Mouse (Mus musculus) spleen, postnatal 36 days (tissue): ENCODE measurements around the gene Mbnl1.
A peak's percentile ranks its signal among the peaks of the same experiment; 100 is the strongest.

Experiments
- DNase-seq, 2 experiments: peaks; one replicate each; pipeline ENCODE4 v3.0.0; 2022; ENCODE audit warnings: low spot score in 2 of 2, mixed read lengths in 1 of 2

Gene Mbnl1

GRCm38 (mm10) chr3:60608952-60609403, 136.3 kb downstream of the Mbnl1 start:
- DNase-seq: peak in 1 of 2 experiments; percentile 24

GRCm38 (mm10) chr3:60611839-60612238, 139.2 kb downstream of the Mbnl1 start:
- peak; percentile 33 to 59 for DNase-seq

GRCm38 (mm10) chr3:60613121-60613520, 140.5 kb downstream of the Mbnl1 start:
- no peak for DNase-seq

GRCm38 (mm10) chr3:60614516-60614915, 141.9 kb downstream of the Mbnl1 start:
- DNase-seq: no peak

- no peak for DNase-seq
Measured at GRCm38 (mm10) chr3:60615057-60615606, 142.5 kb downstream of the Mbnl1 start.

- DNase-seq: no peak
Measured at GRCm38 (mm10) chr3:60615615-60616014, 143.0 kb downstream of the Mbnl1 start.

- no peak for DNase-seq
Measured at GRCm38 (mm10) chr3:60616147-60616546, 143.5 kb downstream of the Mbnl1 start.

GRCm38 (mm10) chr3:60617643-60618042, 145.0 kb downstream of the Mbnl1 start:
- DNase-seq: no peak

- DNase-seq: no peak
Measured at GRCm38 (mm10) chr3:60620236-60620635, 147.6 kb downstream of the Mbnl1 start.

GRCm38 (mm10) chr3:60631183-60631582, 158.6 kb downstream of the Mbnl1 start:
- DNase-seq: no peak

GRCm38 (mm10) chr3:60631754-60632153, 159.1 kb downstream of the Mbnl1 start:
- DNase-seq: no peak

- DNase-seq: no peak
Measured at GRCm38 (mm10) chr3:60632796-60633466, 160.3 kb downstream of the Mbnl1 start.

- DNase-seq: no peak
Measured at GRCm38 (mm10) chr3:60638530-60638929, 165.9 kb downstream of the Mbnl1 start.

GRCm38 (mm10) chr3:60639135-60639534, 166.5 kb downstream of the Mbnl1 start:
- no peak for DNase-seq

- DNase-seq: no peak
Measured at GRCm38 (mm10) chr3:60642227-60642626, 169.6 kb downstream of the Mbnl1 start.

- no peak for DNase-seq
Measured at GRCm38 (mm10) chr3:60645531-60645930, 172.9 kb downstream of the Mbnl1 start.

GRCm38 (mm10) chr3:60648293-60648692, 175.7 kb downstream of the Mbnl1 start:
- no peak for DNase-seq

- DNase-seq: no peak
Measured at GRCm38 (mm10) chr3:60660762-60661161, 188.1 kb downstream of the Mbnl1 start.
